Mouse (Mus musculus) spleen, postnatal 10 days (tissue): Measurements from ENCODE around the gene Pcdh9.

ENCODE experiments used
- DNase-seq, 2 experiments: peaks; one replicate each; pipeline ENCODE4 v3.0.0; 2021 to 2022; ENCODE audit warnings: low spot score in 2 of 2

The Pcdh9 gene

DNA sequence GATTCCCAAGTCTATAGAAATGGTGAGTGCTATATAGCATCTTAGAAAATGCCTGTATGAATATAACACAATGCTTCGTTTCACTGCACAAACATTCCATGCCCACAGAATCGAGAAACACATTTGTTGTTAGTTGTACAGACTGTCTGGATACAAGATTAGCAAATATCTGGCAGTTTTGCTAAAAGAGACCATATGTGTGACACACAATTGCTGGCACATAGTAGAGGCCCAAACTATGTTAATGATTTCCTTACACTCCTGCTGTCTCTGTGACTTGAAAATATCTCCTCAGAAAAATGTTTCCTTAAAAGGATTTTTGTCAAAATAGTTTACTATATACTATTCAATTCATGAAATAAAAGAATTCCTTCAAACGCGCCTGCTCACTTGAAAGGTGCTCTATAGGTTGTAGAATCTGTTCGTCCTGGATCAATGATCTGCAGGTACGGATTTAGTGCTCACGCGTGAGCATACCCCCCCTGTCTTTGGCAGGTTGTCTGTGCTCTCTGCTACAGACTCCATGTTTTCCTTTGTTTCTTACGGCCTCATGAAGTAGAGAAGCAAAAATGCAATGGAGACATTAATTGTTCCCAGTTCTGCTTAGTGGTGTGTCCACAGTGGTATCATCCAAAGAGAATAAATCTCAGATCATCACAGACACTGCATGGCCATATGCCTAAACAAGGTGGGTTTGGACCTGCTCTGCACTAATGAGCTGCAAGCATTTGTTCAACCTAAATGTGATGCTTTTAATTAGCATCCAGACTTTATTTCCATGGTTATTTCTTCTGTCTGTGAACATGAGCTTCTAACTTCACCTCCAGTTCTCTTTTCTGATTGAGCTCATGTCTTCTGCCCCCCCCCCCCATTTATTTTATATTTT lies 707.6 kb downstream of the Pcdh9 start:
- DNase-seq, result no peak

DNA sequence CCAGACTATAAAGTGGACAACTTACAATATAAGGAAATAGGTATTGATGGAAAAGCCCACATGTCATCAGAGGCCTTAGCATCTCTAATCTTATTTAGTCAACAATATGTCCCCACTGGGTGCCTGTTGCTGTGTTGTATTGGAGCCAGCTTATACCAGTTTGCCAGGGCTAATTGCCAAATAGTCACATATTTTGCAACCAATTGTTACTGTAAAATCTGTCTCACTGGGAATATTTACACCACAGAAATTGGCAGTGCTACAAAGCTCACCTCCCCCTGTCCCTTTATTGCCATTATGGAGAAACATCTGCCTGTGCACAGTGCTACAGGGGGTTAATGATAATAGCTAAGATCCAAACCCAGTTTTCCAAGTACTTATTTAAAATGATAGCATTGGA lies 721.3 kb downstream of the Pcdh9 start:
- no peak for DNase-seq

DNA sequence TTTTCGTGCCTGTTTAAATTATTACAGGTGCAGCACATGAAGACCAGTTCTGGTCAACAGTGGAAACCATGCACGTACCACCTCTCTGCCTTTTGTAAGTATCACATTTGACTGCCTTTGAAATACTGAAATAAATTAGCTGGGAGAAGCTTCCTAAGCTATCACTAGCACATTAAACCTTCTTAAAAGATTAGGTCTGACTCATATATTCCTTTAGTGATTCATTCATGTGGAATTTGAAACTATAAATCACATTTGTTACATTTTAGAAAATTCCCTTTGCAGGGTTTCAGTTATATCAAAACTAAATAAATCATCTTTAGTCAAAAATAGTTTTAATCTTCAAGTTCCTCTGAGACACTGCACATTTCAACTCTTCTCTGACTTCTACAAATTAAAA lies 722.1 kb downstream of the Pcdh9 start:
- DNase-seq, result no peak

DNA sequence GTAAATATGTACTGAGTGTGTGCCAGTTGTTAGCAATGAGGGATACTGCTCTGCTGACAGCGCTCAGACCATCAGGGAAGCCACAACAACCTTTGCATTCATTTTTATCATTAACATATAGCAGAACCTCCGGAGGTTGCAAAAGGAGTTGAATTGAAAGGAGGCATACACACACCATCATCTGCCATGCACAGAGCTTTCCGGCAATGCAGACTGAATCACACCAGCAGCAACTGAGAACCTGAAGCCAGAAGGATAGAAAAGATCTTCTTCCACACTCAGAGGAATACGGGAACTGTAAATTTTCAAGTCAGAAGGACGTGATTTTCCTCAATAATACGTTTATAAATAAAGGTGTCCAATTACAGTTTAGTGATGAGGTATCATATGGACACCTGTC lies 747.1 kb downstream of the Pcdh9 start:
- no peak for DNase-seq

DNA sequence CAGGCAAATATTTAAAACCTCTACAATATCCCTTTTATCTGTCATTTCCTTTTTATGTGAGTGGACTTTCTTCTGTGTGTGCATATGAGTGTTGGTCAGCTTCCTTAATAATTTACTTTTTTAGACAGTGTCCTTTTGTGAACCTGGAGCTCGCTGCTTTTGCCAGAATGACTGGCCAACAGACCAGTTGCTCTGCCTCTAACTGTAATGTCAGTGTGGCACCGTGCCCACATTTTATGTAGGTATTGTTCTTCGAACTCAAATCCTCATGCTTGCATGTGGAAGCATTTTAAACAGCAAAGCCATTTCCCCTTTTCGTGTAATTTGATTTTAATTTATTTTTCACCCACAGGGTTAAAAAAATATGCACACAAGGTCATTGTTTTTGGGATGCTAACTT lies 748.4 kb downstream of the Pcdh9 start:
- DNase-seq, result no peak

DNA sequence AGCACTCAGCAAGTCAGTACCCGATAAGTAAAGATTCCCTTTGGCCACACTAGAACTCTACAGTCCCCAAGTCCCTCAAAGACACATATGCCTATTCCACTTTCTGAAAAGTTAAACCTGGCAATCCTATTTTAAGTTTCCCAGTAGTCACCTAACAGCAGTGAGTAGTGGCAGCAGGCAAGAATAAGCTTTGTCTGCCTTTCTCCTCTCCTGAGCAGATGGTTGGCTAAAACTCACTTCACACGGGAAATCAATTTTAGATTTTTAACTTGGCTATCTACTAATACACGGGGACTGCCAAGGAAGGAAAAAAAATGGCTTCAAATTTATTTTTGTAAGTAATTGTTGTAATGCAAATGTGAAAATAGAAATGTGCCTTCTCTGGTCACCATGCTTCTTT lies 763.5 kb downstream of the Pcdh9 start:
- no peak for DNase-seq

DNA sequence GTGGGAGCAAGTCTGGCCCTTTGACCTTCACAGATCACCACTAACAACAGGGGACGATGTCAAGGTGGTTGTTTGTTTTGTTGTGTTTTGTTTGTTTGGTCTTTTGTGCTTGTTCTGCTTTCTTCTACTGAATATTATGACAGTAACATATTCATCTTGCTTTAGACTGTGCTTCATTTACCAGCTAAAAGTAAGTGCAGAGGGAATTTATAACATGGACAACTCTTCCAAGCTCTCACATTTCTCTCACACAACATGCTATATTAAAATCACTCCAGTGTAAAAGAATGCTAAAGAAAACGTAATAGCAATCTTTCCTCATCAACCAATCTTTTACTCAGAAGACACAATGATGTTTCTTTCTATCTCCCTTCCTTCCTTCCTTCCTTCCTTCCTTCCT lies 787.7 kb downstream of the Pcdh9 start:
- DNase-seq, result no peak

DNA sequence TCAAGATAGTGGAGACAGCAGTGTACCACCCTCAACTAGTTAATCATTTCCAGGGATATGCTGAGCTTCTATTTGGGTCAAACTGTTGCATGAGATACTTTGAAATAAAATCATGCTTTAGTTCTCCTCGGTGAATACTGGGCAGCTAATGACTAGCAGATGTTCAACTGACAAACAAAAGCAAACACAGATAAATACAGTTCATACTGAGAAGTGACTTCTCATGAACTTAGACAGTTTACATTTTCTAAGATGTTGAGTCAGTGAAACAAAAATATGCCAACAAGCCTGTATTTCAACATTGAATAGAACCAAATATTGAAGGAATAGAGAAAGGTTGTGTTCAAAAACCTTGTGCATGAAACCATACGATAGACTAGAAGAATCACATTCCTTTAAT lies 795.4 kb downstream of the Pcdh9 start:
- no peak for DNase-seq

DNA sequence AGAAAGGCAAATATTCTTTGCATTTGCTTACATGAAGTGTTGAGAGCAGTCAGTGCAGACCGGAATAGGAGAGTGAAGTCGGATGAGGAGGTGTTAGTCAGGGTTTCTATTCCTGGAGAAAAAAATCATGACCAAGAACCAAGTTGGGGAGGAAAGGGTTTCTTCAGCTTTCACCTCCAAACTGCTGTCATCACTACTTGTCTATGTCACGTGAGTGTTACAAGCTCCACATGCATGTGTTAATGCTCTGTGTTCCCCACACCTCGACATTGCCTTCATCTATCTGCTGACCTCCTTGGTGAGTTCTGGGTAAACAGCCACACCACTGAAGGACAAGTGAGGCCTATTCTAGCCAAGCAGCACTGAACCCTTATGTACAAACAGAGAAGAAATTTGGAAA lies 797.7 kb downstream of the Pcdh9 start:
- no peak for DNase-seq

DNA sequence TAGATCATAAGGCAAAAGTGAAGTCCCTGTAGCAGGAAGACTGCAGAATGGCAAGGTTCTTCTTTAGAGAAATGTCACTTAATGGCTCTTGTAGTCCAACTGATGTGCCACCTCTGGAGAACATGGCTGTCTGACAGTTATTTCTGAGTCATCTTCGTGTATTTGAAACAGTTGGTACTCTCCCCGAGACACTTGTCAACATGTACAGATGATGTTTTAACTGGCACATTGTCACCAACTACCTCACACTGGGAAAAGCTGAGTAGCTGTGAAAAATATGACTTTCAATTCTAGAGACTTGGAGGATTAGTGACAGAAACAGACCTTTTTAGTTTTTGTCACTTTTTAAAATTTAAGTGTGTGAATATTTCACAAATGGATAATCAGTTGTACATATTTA lies 804.8 kb downstream of the Pcdh9 start:
- DNase-seq, result no peak

DNA sequence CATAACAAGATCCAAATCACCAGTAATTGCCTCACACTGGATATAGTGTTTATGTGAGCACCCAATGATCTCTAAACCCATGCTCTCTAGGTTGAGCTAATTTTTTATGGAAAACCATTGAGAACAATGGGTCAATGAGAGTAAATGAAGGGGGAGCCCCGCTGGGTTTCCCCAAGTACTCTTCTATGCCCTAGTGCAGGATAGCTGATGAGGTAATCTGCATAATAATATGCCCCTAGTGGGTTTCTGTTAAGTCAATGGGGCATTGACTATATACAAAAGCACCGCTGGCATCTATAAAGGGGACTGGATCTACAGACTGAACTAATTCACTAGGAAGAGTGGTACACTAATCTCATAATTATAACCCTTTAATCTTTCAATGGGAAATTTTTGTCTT lies 807.3 kb downstream of the Pcdh9 start:
- no peak for DNase-seq

DNA sequence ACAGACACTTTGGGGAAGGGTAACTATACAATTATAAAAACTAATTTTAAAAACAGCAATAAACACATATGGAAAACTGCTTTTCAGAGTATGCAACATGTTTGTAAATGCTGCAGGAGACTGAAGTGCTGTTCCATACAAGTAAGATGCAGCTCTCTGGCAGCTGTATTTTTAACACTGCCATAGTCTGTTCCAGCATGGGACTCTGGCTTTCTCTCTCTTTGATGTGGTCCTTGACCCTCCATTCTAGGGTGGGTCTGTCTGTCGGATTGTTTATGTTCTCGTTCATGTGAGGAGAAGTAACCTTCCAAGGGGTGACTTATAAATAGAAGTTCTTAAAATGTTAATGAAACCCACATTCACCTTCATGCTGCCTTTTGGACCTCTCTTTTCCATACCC lies 809.6 kb downstream of the Pcdh9 start:
- no peak for DNase-seq

DNA sequence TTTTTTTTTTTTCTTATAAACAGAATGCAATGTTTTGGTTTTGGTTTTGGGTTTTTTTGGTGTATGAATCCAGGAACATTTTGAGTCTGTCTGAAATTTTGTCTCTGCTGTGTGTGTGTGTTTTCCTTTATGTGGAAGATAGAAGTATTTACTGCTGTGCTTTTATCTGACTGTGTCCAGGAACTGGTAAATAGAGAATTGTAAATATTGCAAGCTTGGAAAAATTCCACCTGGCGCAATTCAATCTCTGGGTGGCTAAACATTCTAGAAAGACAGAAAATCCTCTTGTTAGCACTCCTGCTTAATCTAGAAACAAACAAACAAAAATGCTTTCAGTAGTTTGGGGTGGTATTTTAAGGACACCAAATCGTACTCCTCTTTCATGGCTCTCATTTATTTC lies 814.7 kb downstream of the Pcdh9 start:
- no peak for DNase-seq

DNA sequence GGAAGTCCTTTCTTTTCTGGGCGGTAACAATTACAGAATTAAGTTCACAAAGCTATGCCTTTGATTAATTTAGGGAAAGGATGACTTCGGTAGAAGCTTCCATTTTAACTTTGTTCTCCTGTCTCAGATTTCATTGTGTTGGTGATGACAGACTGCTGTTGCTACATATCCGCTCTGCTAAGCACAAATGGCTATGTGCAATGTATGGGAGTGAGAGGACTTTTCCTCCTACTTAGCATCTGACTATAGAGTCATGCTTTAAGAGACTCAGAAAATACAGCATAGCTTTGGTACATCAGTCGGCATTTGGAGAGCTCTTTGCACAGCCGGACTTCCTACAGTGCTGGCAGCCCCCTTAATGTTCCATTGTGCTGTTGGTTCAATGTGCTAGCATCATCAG lies 818.1 kb downstream of the Pcdh9 start:
- no peak for DNase-seq

DNA sequence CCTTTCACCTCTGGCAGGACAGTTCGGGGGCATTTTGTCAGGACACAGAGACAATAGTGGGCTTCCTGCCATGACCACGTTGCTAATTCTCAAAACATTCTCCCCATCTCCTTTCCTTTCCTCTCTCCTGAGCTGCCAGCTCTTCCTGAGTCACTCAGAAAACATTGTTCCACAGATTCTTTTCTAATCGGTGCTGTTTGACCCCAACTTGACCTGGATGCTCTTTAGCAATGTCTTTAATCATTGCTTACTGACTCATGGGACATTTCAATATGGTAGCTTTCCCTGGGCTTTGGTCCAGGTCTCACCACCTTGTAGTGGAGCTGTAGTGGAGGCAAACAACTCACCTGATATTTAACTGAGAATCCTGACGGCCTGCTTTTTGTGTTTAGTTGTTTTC lies 820.3 kb downstream of the Pcdh9 start:
- DNase-seq, result no peak

DNA sequence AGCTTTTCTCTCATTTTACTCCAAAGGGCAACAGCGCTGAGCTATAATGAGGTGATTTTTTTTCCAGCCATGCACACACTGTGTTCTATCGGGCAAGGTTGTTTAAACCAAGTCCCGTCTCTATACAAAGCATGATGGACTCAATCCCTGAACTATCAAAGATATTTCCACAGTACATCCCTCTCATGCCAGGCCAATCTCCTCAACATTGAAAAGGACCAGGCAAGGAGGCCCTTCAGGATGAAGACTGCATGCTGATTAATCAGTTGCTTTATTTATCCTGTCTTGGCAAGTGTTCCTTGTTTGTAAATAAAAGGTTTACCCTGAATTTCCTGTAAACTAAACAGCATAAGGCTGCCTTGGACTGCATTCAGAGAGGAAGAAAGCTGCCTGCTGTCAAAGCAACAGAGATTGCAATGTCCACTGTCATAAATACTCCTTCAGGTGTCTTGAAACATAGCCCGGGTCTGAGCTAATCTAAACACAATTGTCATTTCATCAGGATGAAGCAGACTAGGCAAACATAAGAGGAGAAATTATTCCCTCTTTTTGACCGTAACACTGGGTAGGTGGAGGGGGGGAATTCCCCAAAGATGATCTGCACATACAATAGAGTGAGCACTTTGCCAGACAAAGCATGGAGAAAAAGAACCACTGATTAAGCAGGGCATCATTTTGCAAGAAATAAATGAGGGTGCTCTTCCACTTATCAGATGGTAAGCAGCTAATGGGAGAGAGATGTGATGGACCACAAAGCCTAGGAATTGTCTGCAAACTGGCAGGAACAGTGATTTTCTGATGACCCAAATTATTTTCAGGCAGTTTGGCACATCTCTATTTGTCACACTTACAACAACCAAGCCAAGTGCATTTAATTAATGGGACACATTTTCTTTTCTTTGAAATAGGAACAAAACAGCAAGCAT lies 822.8 kb downstream of the Pcdh9 start:
- DNase-seq, result no peak

DNA sequence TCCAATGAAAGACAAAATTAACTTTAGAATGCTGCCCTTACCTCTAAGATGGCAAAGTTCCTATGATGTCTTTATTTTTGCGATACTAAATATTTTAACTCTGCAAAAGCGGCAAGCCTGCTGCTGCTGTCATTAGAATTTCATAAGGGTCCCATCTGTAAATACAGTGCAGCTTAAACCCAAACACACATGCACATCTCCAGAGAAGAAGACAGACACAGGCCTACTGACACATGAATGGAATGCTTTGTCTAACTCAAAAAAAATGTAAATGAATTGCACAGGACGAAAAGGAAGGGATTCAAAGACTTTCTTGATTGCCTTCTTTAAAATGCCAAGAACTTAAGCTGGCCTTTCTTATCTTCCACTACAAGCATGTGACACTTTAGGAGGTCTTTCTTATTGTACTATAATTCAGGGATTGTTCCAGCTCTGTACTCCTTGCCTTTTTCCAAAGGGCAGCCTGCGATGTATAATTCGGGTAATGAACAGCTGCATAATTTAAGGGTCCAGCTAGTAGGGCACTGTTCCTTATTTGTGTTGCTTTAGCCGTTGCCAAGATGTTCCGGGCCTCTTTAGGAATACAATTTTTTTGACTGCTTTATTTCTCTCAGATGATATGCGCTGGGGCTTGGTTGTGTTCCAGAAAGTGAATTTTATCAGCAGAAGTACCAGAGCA lies 823.6 kb downstream of the Pcdh9 start:
- no peak for DNase-seq

DNA sequence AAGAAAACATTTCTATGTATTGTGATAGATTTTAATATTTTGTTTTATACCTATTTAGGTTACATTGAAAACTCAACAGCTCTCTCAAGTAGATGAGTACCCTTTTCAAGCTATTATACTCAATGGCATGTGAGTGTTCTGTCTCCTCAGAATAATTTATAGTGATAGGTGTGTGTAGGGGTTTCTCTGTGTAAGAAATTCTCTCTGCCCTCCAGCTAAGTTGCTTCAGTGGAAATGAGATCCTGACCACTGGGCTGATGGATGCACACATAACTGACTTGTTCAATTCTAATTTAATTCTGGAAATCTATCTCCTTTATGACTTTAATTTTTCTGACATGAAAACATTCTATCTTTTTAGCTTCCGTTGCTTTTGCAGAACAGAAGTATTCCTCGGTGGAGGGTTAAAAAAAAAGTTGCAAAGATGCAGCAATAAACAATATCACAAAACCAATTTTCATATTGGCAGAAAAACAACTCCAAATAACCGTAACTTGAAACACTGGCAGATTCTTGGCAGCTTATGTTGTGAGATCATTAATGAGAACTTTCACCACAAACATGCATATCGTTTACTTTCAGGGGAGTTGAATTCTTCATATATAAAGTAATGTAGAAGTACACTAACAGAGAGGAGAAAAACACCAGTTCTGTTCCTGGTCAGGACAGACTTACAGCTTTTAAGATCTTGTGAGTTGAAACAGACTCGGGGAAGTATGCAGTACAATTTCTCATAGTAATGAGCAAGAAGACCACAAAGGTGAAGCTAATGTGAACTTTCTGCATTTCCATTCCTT lies 828.5 kb downstream of the Pcdh9 start:
- DNase-seq, result no peak

DNA sequence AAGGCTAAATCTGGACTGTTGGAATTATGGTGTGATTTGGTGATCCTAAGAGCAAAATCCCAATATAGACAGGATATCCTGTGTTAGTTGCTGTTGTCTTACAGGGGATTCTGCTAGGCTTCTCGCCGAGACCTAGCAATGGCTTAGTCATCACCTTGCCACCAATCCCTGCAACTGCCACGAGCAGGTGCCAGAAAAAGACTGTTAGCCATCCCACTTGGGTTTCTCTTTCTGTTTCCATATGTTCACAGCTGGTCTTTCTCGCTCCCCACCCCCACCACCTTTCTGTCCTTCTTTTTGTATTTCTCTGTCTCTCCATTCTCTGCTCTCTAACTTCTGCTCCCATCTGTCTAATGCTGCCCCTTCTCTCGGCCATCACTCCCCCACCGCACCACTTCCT lies 831.7 kb downstream of the Pcdh9 start:
- DNase-seq, result no peak

DNA sequence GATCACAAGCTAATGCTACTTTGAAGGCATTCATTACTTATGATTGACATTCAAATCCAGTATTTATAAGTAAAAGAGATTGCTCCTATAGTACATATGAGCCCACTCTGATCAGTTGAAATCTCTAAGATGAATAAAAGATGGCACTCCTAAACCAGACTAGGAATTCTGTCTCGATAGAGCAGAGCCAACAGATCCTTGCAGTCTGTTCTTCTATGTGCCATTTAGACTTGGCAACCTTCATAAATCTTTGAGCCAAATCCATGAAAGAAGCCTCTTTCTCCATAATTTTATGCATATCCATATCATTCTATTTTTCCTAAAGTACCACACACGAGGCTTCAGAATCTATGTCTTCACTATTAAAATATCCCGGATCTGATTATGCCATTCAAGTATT lies 834.5 kb downstream of the Pcdh9 start:
- no peak for DNase-seq

DNA sequence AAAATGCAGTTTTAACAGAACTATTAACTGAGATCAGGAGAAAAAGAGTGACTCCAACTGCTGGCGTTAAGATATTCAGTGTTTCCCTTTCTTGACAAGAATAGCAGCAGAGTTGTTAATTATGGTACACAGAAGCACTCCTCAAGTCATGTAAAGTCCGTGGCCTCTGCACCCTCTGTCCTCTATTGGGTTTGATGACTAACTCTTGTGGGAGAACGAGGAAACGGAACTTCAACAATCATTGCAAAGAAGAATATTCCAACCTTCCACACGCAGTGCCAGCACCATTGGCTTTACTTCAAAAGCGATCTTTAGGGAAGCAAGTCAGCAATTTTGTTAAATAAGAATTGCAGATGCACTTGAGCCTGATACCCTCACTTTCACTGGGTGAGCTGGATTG lies 849.9 kb downstream of the Pcdh9 start:
- no peak for DNase-seq
